Mouse (Mus musculus): ENCODE results near the gene Ets2. TPM values are rescaled to one million over a fixed set of nuclear protein-coding genes. Genes with fewer than 3 reads are reported as not detected.
A peak's percentile ranks its signal among the peaks of the same experiment; 100 is the strongest.

Gene Ets2
- polyA plus RNA-seq, 1 experiment from 2014 or later = 37.0 TPM

DNA sequence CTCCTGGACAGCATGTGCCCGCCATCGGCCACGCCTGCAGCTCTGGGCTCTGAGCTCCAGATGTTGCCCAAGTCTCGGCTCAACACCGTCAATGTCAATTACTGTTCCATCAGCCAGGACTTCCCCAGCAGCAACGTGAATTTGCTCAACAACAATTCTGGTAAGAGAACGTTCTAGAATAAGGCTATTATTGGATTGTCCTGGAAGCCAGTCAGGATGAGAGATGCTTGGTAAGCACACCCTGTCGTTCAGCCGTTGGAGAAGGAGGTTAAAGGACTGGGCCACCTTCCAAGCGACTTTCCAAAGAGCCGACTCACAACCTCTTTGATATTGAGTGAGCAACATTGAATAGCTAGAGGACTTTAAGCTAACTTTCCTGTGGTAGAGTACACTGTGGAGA, 13.2 kb downstream of the Ets2 start:
- POLR2A ChIA-PET = interaction anchor here (0.6 to 0.8 kb wide), 2 partner anchors 11 to 231 kb away, joined by 3 to 4 read pairs; no protein-coding TSS in a partner anchor
- no peak for TF ChIP-seq CTCF (IDR thresholded peaks at IDR 0.05)
- DNase-seq (ENCODE audit: low read depth, low spot score) (no peak), ATAC-seq (no peak)
- CTCF ChIA-PET = interaction anchor here (1.5 kb wide), 1 partner anchor 10 kb away, joined by 3 read pairs; no protein-coding TSS in a partner anchor
- in situ Hi-C loops (cut with MboI; ENCODE audit: low pct_unique_long_range_greater_than_20kb) = no loop called here
- no peaks in the 10 kb centered on the region for H3K27me3 ChIP-seq

DNA sequence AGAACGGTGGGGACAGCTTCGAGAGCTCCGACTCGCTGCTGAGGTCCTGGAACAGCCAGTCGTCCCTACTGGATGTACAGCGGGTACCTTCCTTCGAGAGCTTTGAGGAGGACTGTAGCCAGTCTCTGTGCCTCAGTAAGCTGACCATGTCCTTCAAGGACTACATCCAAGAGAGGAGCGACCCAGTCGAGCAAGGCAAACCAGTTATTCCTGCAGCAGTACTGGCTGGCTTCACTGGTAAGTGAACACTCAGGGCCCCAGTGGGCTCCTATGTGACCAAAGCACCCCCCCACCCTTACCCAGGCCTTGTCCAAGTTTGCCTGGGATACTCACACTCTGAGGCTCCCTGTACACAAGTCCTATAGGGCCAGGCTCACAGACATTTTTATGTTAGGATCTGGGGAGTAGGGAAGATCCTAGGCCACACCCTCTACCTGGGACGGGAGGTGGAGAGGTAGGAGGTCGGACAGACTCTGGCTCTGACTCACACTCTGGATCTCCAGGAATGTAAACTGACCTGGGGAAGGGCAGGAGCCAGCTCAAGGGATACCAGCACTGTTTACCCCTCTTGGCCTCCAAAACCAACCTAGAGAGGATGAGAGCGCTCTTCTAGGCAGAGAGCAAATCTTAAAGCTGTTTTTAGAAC, 14.3 kb downstream of the Ets2 start:
- TF ChIP-seq CTCF (IDR thresholded peaks at IDR 0.05) = no peak
- POLR2A ChIA-PET = interaction anchor here (0.5 to 0.8 kb wide), 2 partner anchors 9 to 433 kb away, joined by 3 read pairs; no protein-coding TSS in a partner anchor
- no peaks in the 10 kb centered on the region for H3K27me3 ChIP-seq
- DNase-seq (ENCODE audit: low read depth, low spot score) (no peak), ATAC-seq (no peak)
- CTCF ChIA-PET = interaction anchor here (1.5 kb wide), 1 partner anchor 9 kb away, joined by 3 read pairs; no protein-coding TSS in a partner anchor
- in situ Hi-C loops (cut with MboI; ENCODE audit: low pct_unique_long_range_greater_than_20kb) = no loop called here

DNA sequence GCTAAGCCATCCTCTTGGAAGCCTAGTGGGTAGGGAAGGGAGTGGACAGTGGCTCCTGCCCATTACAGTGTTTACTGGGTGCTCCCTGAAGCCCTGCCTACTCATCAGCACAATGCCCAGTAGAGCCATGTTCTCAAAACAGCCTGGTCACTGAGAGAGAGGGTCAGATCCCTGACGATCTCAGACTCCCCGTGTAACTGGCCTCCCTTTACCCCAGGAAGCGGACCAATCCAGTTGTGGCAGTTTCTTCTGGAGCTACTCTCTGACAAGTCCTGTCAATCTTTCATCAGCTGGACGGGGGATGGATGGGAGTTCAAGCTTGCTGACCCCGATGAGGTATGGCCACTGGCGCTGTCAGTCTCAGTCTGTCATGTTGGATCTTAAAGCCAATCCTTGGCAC, 15.8 kb downstream of the Ets2 start:
- ATAC-seq = no peak
- ChIA-PET CTCF (interaction anchor here (1.0 kb wide), 1 partner anchor 10 kb away, joined by 3 read pairs; no protein-coding TSS in a partner anchor), POLR2A (interaction anchor here (0.6 kb wide), 1 partner anchor 16 kb away, joined by 3 read pairs; the partner anchor contains the start of gene Ets2)
- in situ Hi-C loops (cut with MboI; ENCODE audit: low pct_unique_long_range_greater_than_20kb) = no loop called here
- TF ChIP-seq CTCF (IDR thresholded peaks at IDR 0.05) = no peak
- DNase-seq (ENCODE audit: low read depth, low spot score) = no peak
- H3K27me3 ChIP-seq = no peaks in the 10 kb centered on the region

DNA sequence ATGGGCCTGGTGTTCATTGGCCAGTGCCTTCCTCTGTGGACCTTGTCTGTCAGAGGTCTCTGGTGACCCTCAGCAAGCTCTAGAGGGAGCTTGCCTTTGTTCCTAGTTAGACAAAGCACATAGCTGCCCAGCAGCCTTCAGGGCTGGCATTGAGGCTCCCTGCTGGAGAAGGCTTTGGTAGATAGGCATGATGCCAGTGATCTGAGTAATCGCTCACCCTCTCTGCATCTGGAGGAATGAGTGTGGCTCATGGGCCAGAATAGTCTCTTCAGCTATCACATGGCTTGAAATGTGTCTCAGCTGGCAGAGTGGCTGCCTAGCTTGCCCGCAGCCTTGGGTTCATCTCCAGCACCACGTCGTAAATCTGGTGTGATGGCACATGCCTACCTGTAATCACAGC, 16.2 kb downstream of the Ets2 start:
- ATAC-seq = no peak
- in situ Hi-C loops (cut with MboI; ENCODE audit: low pct_unique_long_range_greater_than_20kb) = no loop called here
- DNase-seq (ENCODE audit: low read depth, low spot score) = no peak
- no peaks in the 10 kb centered on the region for H3K27me3 ChIP-seq
- TF ChIP-seq CTCF (IDR thresholded peaks at IDR 0.05) = no peak
- CTCF ChIA-PET = interaction anchor here (1.0 kb wide), 1 partner anchor 9 kb away, joined by 3 read pairs; no protein-coding TSS in a partner anchor
- POLR2A ChIA-PET = interaction anchor here (0.6 kb wide), 1 partner anchor 17 kb away, joined by 3 read pairs; the partner anchor contains the start of gene Ets2

DNA sequence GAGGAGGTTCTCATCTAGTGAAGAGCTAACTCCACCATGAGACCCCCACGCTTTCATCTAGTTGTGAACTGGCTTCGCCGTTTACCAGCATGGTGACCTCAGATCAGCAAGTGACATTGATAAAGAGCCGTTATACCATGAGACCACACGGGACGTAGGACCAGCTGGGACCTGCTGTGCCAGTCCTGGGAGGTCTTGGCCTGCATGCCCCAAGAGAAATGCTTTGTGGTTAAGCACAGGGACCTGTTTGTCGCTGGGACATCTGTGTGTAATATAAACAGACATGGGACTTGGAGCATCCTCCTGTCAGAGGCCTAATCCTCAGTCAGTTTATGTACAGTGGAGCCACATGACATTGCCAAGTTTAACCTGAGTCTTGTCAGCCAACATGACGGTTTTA, 18.7 kb downstream of the Ets2 start:
- ChIA-PET CTCF (no interaction called here), POLR2A (interaction anchor here (1.5 kb wide), 1 partner anchor 16 kb away, joined by 3 read pairs; no protein-coding TSS in a partner anchor)
- no peak for TF ChIP-seq CTCF (IDR thresholded peaks at IDR 0.05)
- in situ Hi-C loops (cut with MboI; ENCODE audit: low pct_unique_long_range_greater_than_20kb) = no loop called here
- no peaks in the 10 kb centered on the region for H3K27me3 ChIP-seq
- DNase-seq (ENCODE audit: low read depth, low spot score) = no peak
- no peak for ATAC-seq

DNA sequence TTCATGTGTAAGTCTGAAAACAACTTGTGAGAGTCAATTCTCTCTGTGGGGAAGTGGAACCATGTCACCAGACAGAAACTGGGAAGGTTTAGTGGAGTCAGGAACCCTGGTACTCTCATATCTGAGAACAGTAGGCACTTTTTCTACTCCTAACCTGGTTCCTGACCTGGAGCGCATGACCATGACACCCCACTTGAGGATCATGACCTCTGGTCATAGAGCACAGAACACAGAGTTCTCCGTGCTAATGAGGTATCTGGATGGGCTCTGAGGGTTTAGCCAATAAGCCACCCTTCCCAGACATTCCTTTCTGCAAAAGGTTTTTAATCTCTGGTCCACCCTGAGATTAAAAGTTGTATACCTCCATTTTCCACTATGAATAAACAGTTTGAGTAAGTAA, 22.4 kb downstream of the Ets2 start:
- no peak for TF ChIP-seq CTCF (IDR thresholded peaks at IDR 0.05)
- DNase-seq (ENCODE audit: low read depth, low spot score) (no peak), ATAC-seq (no peak)
- H3K27me3 ChIP-seq = no peaks in the 10 kb centered on the region
- ChIA-PET POLR2A (no interaction called here), CTCF (no interaction called here)
- in situ Hi-C loops (cut with MboI; ENCODE audit: low pct_unique_long_range_greater_than_20kb) = no loop called here

DNA sequence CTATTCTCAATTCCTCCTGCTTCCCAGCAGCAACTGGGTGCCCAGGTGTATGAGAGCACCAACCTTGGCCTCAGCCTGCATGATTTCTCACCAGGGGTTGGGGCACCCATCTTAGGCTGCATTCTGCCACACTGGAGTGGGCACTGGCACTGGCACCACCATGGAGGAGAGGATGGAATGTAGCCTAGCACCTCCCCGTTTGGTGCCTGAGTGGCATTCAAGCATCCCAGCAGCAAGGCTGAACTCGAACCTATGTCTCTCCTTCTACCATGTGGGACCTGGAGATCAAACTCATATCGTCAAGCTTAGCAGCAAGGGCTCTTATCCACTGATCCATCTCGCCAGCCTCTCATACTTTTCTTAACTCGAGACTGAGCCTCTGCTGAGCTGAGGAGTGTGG, 22.9 kb downstream of the Ets2 start:
- TF ChIP-seq CTCF (IDR thresholded peaks at IDR 0.05) = no peak
- DNase-seq (ENCODE audit: low read depth, low spot score) = no peak
- POLR2A ChIA-PET = interaction anchor here (1.3 kb wide), 1 partner anchor 9 kb away, joined by 3 read pairs; no protein-coding TSS in a partner anchor
- in situ Hi-C loops (cut with MboI; ENCODE audit: low pct_unique_long_range_greater_than_20kb) = no loop called here
- ATAC-seq = no peak
- CTCF ChIA-PET = interaction anchor here (0.9 kb wide), 1 partner anchor 92 kb away, joined by 3 read pairs; no protein-coding TSS in a partner anchor
- H3K27me3 ChIP-seq = no peaks in the 10 kb centered on the region

DNA sequence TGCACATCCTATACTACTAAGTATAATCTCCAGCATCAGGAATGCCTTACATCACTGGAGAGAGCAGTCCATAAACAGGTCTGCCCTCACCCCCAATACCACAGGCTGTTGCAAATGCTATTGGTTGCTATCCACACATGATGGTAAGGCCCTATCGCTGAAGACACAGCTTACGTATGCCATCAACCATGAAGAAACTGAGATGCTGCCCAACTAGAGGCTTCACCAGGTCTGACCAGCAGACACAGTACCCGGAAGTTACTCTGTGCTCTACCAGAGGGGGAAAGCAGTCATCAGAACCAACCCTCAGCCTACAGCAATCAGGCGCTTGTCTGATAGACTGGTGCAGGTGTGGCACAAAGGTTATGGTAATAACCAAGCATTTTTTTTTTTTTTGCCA, 24.9 kb downstream of the Ets2 start:
- in situ Hi-C loops (cut with MboI; ENCODE audit: low pct_unique_long_range_greater_than_20kb) = no loop called here
- ATAC-seq = no peak
- no peak for DNase-seq (ENCODE audit: low read depth, low spot score)
- ChIA-PET CTCF (interaction anchor here (0.9 to 1.3 kb wide), 2 partner anchors 9 to 16 kb away, joined by 3 to 5 read pairs; no protein-coding TSS in a partner anchor), POLR2A (no interaction called here)
- no peaks in the 10 kb centered on the region for H3K27me3 ChIP-seq
- no peak for TF ChIP-seq CTCF (IDR thresholded peaks at IDR 0.05)

DNA sequence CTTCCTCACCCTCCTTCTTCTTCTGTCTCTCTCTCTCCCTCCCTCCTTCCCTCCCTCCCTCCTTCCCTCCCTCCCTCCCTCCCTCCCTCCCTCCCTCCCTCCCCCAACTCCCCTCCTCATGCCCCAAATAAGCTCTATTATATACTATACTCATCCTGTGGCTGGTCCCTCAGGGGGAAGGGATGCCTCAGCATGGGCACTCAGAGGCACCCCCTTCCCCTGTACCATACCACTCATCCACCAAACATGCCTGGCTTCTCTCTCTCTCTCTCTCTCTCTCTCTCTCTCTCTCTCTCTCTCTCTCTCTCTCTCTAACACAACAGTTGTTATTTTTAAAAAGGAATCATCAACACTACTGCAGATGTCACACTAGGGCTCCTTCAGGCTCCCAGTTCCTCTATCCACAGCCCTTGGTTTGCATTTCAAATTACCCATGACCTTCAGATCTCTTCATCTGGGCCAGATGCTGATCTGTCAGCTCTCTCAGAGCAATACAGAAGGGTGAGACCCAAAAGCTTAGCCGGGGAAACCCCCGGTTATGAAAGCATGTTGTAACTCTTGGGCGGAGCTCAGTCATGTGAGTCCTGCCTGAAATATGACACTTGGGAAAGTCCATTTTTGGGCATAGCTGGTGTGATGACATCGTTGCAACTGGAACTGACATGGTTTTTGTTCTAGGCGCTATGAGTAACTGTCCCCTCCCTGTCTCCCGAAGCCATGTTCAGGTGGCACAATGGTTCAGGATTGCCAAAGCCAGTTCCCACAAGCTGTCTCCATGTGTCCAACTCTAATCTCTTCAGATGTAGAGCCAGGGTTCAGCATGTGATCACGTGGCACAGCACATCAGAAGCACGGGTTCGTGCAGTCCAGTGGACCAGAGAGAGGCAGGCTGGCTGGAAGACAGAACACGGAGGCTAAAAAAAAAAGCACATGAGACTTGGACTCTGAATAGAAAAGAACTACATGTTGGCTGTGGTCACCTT, 26.9 kb downstream of the Ets2 start:
- in situ Hi-C loops (cut with MboI; ENCODE audit: low pct_unique_long_range_greater_than_20kb) = no loop called here
- TF ChIP-seq CTCF (IDR thresholded peaks at IDR 0.05) = no peak
- H3K27me3 ChIP-seq = no peaks in the 10 kb centered on the region
- POLR2A ChIA-PET = interaction anchor here (0.9 kb wide), 1 partner anchor 42 kb away, joined by 3 read pairs; no protein-coding TSS in a partner anchor
- ATAC-seq = peak; percentile 93
- DNase-seq (ENCODE audit: low read depth, low spot score) = peak; percentile 93
- CTCF ChIA-PET = no interaction called here

DNA sequence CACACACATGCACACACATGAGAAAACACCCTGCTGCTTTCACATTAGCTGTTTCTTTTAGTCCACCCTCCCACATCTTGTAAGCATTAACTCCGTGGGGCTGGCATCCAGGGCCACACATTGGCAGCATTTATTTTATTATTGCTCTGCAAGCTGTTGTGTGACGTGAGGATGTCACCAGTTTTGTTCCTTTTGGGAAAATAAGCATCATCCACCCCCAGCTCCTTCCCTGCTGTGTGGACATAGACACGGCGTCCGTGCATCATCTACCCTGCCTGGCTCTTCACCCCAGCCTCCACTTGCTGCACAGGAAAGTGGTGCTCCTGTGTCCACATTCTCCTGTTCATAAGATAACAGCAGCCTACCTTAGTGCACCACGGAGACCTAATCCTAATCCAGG, 27.9 kb downstream of the Ets2 start:
- in situ Hi-C loops (cut with MboI; ENCODE audit: low pct_unique_long_range_greater_than_20kb) = no loop called here
- TF ChIP-seq CTCF (IDR thresholded peaks at IDR 0.05) = no peak
- ATAC-seq (no peak), DNase-seq (ENCODE audit: low read depth, low spot score) (no peak)
- ChIA-PET CTCF (no interaction called here), POLR2A (no interaction called here)
- no peaks in the 10 kb centered on the region for H3K27me3 ChIP-seq
